ENCODE assay signal across 26 mouse cellular contexts in genomic region chr14:76887201-76887600, GRCm38 (mm10).
DNase-seq lines count a peak whose midpoint lies in the region; ATAC-seq and TF ChIP-seq lines count a peak whose summit lies in the region.
"Had no signal": no experiment of that assay in that cellular context is flagged by ENCODE, and none has a peak within 500 bp of the region (broad histone marks: within the 10 kb centered on the region; RNA-seq: fewer than 3 reads in every experiment).

No protein-coding gene starts in this region.

- intact Hi-C loops in left cerebral cortex, adult 2 months (cut with DNase I), result loop anchor here (5.0 kb wide), 1 partner anchor 65 kb away; no protein-coding TSS in a partner anchor
- intact Hi-C loops in left cerebral cortex, postnatal 36 days (cut with DNase I), result no loop called here

- no peak overlapping the region for H3K27ac ChIP-seq in forebrain, embryonic 14.5 days (ENCODE audit: low read depth, low read length)
- H3K27ac ChIP-seq in forebrain, embryonic 15.5 days (replicated peaks), result no peak overlapping the region
- peak overlapping the region; percentile 64; the same call in 1 of the 2 replicates for H3K27ac ChIP-seq in left cerebral cortex, adult 2 months
- H3K27ac ChIP-seq in embryonic facial prominence, embryonic 14.5 days (replicated peaks; ENCODE audit: low read depth, low read length), result no peak overlapping the region
- H3K27ac ChIP-seq: embryonic facial prominence, embryonic 15.5 days; forebrain, embryonic 10.5 days; heart, embryonic 10.5 days; hindbrain, embryonic 15.5 days had no signal

- ATAC-seq in forebrain, embryonic 14.5 days, result no peak
- ATAC-seq in forebrain, embryonic 15.5 days (replicated peaks), result no peak
- ATAC-seq in embryonic facial prominence, embryonic 14.5 days (ENCODE audit: low read depth), result no peak
- ATAC-seq: forebrain, embryonic 16.5 days; inflammation-experienced regulatory T-cells, adult 6 months; intestine, postnatal 0 days had no signal

- 33% methylated on average over 3 of the region's 3 CpGs for WGBS in forebrain, embryonic 14.5 days
- WGBS in forebrain, embryonic 15.5 days, result 34% methylated on average over 3 of the region's 3 CpGs
- 32% methylated on average over 3 of the region's 3 CpGs for WGBS in embryonic facial prominence, embryonic 14.5 days

- H3K4me3 ChIP-seq in forebrain, embryonic 14.5 days (ENCODE audit: low read depth, low read length), result no peak overlapping the region
- H3K4me3 ChIP-seq in forebrain, embryonic 15.5 days, result no peak overlapping the region
- no peak overlapping the region for H3K4me3 ChIP-seq in left cerebral cortex, adult 2 months
- H3K4me3 ChIP-seq in embryonic facial prominence, embryonic 14.5 days (ENCODE audit: low read depth, low read length), result no peak overlapping the region
- H3K4me3 ChIP-seq: embryonic facial prominence, embryonic 15.5 days; erythroblast, embryonic 14.5 days; forebrain, embryonic 10.5 days; heart, embryonic 10.5 days; hindbrain, embryonic 15.5 days had no signal

- DNase-seq in forebrain, embryonic 14.5 days (ENCODE audit: low spot score), result peak; percentile 59
- no peak for DNase-seq in left cerebral cortex, adult 2 months (ENCODE audit: extremely low spot score in 1 of 2, low spot score in 2 of 2)
- DNase-seq in left cerebral cortex, postnatal 36 days (ENCODE audit: low spot score in 2 of 2), result no peak
- DNase-seq in retina, postnatal 7 days (ENCODE audit: low read depth, low spot score), result peak; percentile 21
- no peak for DNase-seq in retina, embryonic 14.5 days (ENCODE audit: low spot score)
- peak; percentile 53 for DNase-seq in embryonic facial prominence, embryonic 14.5 days (ENCODE audit: low spot score)
- no peak for DNase-seq in gastrocnemius, adult 18-20 months (ENCODE audit: low spot score)
- DNase-seq: adrenal gland, adult 2 months; adrenal gland, postnatal 25 days; cerebellum, adult 11 months; cerebellum, adult 8-10 months; cerebellum, postnatal 14 days; gastrocnemius, postnatal 36 days; heart, adult 18-20 months; heart, postnatal 10 days; heart, postnatal 4 days had no signal

- H3K9ac ChIP-seq in forebrain, embryonic 14.5 days (ENCODE audit: low read length), result no peak overlapping the region
- no peak overlapping the region for H3K9ac ChIP-seq in forebrain, embryonic 15.5 days (replicated peaks)
- no peak overlapping the region for H3K9ac ChIP-seq in embryonic facial prominence, embryonic 14.5 days (ENCODE audit: low read depth, low read length)
- H3K9ac ChIP-seq: embryonic facial prominence, embryonic 15.5 days; hindbrain, embryonic 15.5 days had no signal

- no peaks in the 10 kb centered on the region for H3K36me3 ChIP-seq in forebrain, embryonic 14.5 days (ENCODE audit: control insufficient read depth, insufficient read depth, low read length)
- H3K36me3 ChIP-seq in forebrain, embryonic 15.5 days, result no peaks in the 10 kb centered on the region
- H3K36me3 ChIP-seq in embryonic facial prominence, embryonic 14.5 days (ENCODE audit: control insufficient read depth, insufficient read depth, low read length), result no peaks in the 10 kb centered on the region
- H3K36me3 ChIP-seq: embryonic facial prominence, embryonic 15.5 days; forebrain, embryonic 10.5 days; heart, embryonic 10.5 days; hindbrain, embryonic 15.5 days had no signal

- peaks cover 23% of the 10 kb centered on the region for H3K4me1 ChIP-seq in forebrain, embryonic 14.5 days (ENCODE audit: control insufficient read depth, insufficient read depth, low read length)
- H3K4me1 ChIP-seq in forebrain, embryonic 15.5 days, result peaks cover 32% of the 10 kb centered on the region
- H3K4me1 ChIP-seq in embryonic facial prominence, embryonic 14.5 days (ENCODE audit: control insufficient read depth, insufficient read depth, low read length), result peaks cover 15% of the 10 kb centered on the region

- H3K9me3 ChIP-seq in forebrain, embryonic 14.5 days (replicated peaks; ENCODE audit: control insufficient read depth, low read length), result no peaks in the 10 kb centered on the region
- no peaks in the 10 kb centered on the region for H3K9me3 ChIP-seq in forebrain, embryonic 15.5 days
- no peaks in the 10 kb centered on the region for H3K9me3 ChIP-seq in embryonic facial prominence, embryonic 14.5 days (ENCODE audit: control insufficient read depth, low read length)
- H3K9me3 ChIP-seq: embryonic facial prominence, embryonic 15.5 days; forebrain, embryonic 10.5 days; heart, embryonic 10.5 days; hindbrain, embryonic 15.5 days had no signal

- H3K27me3 ChIP-seq in forebrain, embryonic 14.5 days (replicated peaks; ENCODE audit: control insufficient read depth, insufficient read depth, low read length), result no peaks in the 10 kb centered on the region
- H3K27me3 ChIP-seq in forebrain, embryonic 15.5 days, result no peaks in the 10 kb centered on the region
- no peaks in the 10 kb centered on the region for H3K27me3 ChIP-seq in embryonic facial prominence, embryonic 14.5 days (replicated peaks; ENCODE audit: control insufficient read depth, insufficient read depth, low read length)
- H3K27me3 ChIP-seq: CH12.LX; embryonic facial prominence, embryonic 15.5 days; hindbrain, embryonic 15.5 days had no signal

- H3K4me2 ChIP-seq in forebrain, embryonic 14.5 days (ENCODE audit: low read length), result no peak overlapping the region
- no peak overlapping the region for H3K4me2 ChIP-seq in forebrain, embryonic 15.5 days (replicated peaks)
- no peak overlapping the region for H3K4me2 ChIP-seq in embryonic facial prominence, embryonic 14.5 days (ENCODE audit: low read depth, low read length)
- H3K4me2 ChIP-seq: embryonic facial prominence, embryonic 15.5 days; hindbrain, embryonic 15.5 days had no signal

- TF ChIP-seq CTCF in left cerebral cortex, adult 2 months (IDR thresholded peaks at IDR 0.05), result no peak

Comparison
In these comparisons a context has a peak if more than half of its experiments do, and no peak if none do; other contexts are left out.
1. DNase-seq: peak in forebrain, embryonic 14.5 days (single experiment), retina, postnatal 7 days (single experiment) and embryonic facial prominence, embryonic 14.5 days (single experiment); none in left cerebral cortex, adult 2 months (0 of 2), left cerebral cortex, postnatal 36 days (0 of 2), retina, embryonic 14.5 days (single experiment) and gastrocnemius, adult 18-20 months (single experiment).